Mouse (Mus musculus) heart, postnatal 0 days (tissue): ENCODE measurements around the gene Igsf9b. TPM values are rescaled to one million over a fixed set of nuclear protein-coding genes. Genes with fewer than 3 reads are reported as not detected.

Experiments
- ATAC-seq: fragments of 200-750 bp; cut with Nextera tagmentation; 2 replicates; pipeline ENCODE4 v1.8.0; 2017; ENCODE audit warnings: low read depth, moderate number of reproducible peaks, moderate library complexity; ENCODE audit not compliant: insufficient read depth
- DNase-seq: peaks from one replicate; pipeline ENCODE4 v3.0.0-alpha.2; 2016; ENCODE audit warnings: low spot score
- H3K27ac ChIP-seq: fragments of 300-500 bp; sonication (generic); 2 replicates; pipeline ENCODE4 v1.5.1; 2014; ENCODE audit warnings: low read depth, mild to moderate bottlenecking
- H3K27me3 ChIP-seq: fragments of 300-500 bp; sonication (generic); 2 replicates; pipeline ENCODE4 v1.6.1; 2014; ENCODE audit warnings: low read length, mixed read lengths; ENCODE audit not compliant: control insufficient read depth, insufficient read depth
- H3K36me3 ChIP-seq: fragments of 300-500 bp; sonication (generic); replicated peaks from 2 replicates; pipeline ENCODE4 v1.6.1; 2014; ENCODE audit warnings: low read length, mixed read lengths; ENCODE audit not compliant: control insufficient read depth, insufficient read depth
- H3K4me1 ChIP-seq: fragments of 300-500 bp; sonication (generic); 2 replicates; pipeline ENCODE4 v1.6.1; 2014; ENCODE audit warnings: antibody characterized with exemption; ENCODE audit not compliant: control insufficient read depth, insufficient read depth
- H3K4me2 ChIP-seq: fragments of 300-500 bp; sonication (generic); 2 replicates; pipeline ENCODE4 v1.6.1; 2014; ENCODE audit warnings: low read depth, mild to moderate bottlenecking, low read length, moderate library complexity
- H3K4me3 ChIP-seq: fragments of 300-500 bp; sonication (generic); 2 replicates; pipeline ENCODE4 v1.5.1; 2014; ENCODE audit warnings: low read depth, low read length
- H3K9ac ChIP-seq: fragments of 300-500 bp; sonication (generic); replicated peaks from 2 replicates; pipeline ENCODE4 v1.6.1; 2014; ENCODE audit warnings: low read depth, low read length, mixed read lengths
- H3K9me3 ChIP-seq: fragments of 300-500 bp; sonication (generic); replicated peaks from 2 replicates; pipeline ENCODE4 v1.6.1; 2016; ENCODE audit warnings: low read length; ENCODE audit not compliant: control insufficient read depth
- CTCF ChIP-seq: IDR thresholded peaks from 2 replicates; pipeline ENCODE4 v1.5.1; 2016; ENCODE audit warnings: antibody characterized with exemption, control low read depth, low read depth
- EP300 ChIP-seq: IDR thresholded peaks from 2 replicates; pipeline ENCODE4 v1.6.1; 2016; ENCODE audit warnings: antibody characterized with exemption, low read depth
- WGBS: fragments of 180-500 bp; shearing (Covaris S2); extraction: QIAGEN DNeasy Blood & Tissue Kit; methylation state at CpG from one replicate; pipeline ENCODE4 v1.1.7; 2014; 5-methylcytosine and 5-hydroxymethylcytosine counted together
- polyA plus RNA-seq: library from polyadenylated mRNA; unstranded; fragments of >200 nt; fragmentation: Nextera tagmentation; extraction: Ambion mirVana; gene quantifications from 2 replicates; pipeline ENCODE4 v1.2.1, GENCODE M21; 2015
- total RNA-seq: library from RNA; depleted of rRNA; stranded (reverse); fragments of >200 nt; gene quantifications from 2 replicates; pipeline ENCODE4 v1.2.3, GENCODE M21; 2014; ENCODE audit warnings: low replicate concordance

Gene Igsf9b
- total and polyA plus RNA-seq, 2 experiments from 2014 or later: 2.8 to 6.0 TPM

DNA sequence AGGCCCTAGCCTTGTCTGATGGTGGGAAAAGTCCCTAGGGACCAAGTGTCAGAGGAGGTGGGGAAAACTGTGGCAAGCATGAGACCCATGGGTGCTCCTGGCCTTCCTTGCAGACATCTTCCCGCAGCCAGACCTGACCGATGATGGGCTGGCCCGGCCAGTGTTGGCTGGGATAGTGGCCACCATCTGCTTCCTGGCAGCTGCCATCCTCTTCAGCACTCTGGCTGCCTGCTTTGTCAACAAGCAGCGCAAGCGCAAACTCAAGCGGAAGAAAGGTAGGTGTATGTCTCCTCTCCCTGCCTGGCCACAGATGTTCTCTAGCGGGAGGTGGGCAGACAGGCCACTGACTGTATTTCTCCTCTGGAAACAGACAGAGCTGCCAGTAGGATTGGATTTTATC is 32.5 kb downstream of the Igsf9b start:
- 92% methylated on average over 7 of the region's 7 CpGs for WGBS

DNA sequence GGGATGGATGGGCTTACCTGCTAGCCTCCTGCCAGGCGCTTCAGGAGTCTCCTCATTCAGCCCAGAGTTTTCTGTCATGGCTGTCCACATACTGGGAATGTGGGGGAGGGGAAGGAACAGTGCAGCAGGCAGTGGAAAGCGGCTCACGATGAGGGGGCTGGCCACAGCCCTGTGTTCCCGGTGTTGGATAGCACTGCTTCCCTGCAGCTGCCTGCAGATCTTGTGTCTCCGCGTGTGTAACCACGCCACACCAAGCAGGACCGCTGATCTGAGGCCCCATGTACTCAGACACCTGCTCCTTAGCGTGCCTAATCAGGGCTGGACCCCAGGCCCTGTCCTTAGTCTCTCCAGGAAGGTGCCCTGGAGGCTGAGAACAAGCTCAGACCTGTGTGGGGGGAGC is 35.9 kb downstream of the Igsf9b start:
- H3K4me3 ChIP-seq: no peak overlapping the region
- no peaks in the 10 kb centered on the region for H3K27me3 ChIP-seq
- no peak overlapping the region for H3K4me2 ChIP-seq
- no peak overlapping the region for H3K9ac ChIP-seq
- no peaks in the 10 kb centered on the region for H3K36me3 ChIP-seq
- ATAC-seq: no peak
- H3K27ac ChIP-seq: no peak overlapping the region
- whole genome bisulfite sequencing: 70% methylated on average over 9 of the region's 9 CpGs
- TF ChIP-seq EP300 (no peak), CTCF (no peak)
- H3K9me3 ChIP-seq: no peaks in the 10 kb centered on the region
- no peaks in the 10 kb centered on the region for H3K4me1 ChIP-seq
- no peak for DNase-seq

More for the DNA sequence above, 32.5 kb downstream of the Igsf9b start:
- Histone ChIP-seq H3K27me3 (no peaks in the 10 kb centered on the region), H3K4me2 (no peak overlapping the region), H3K36me3 (no peaks in the 10 kb centered on the region), H3K4me1 (no peaks in the 10 kb centered on the region), H3K27ac (no peak overlapping the region), H3K9me3 (no peaks in the 10 kb centered on the region), H3K4me3 (no peak overlapping the region), H3K9ac (no peak overlapping the region)
- TF ChIP-seq EP300 (no peak), CTCF (no peak)
- ATAC-seq (no peak), DNase-seq (no peak)

DNA sequence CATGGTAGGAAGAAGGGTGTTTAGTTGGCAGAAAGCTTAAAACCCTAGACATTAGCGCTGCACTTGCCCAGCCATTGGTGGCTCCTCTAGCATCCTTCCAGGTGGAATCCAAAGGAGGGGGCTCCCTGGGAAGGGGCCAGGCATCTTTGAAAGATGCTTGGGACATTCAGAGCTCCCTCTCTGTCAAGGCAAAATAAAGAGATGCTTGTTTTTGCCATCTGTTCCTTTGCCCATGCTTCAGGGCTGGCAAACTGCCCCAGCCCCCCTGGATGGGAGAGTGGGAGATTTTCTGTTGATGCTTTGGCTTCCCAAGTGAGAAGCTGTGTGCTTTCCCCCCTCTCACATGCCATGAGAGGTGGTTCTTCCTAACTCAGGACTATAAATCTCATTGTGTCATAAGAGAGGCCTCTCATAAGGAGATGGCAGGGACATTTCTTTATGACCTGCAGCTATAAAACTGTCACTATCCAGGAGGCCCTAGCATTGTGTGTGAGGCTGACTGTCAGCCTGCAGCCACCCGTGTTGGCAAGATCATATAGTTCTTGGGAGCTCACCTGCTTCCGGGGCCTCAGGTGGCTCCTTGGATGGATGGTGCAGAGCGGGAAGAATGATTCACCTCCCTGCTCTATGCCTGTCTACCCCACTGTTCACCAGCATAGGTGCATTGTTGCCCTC is 38.1 kb downstream of the Igsf9b start:
- no peak overlapping the region for H3K9ac ChIP-seq
- no peaks in the 10 kb centered on the region for H3K4me1 ChIP-seq
- 84% methylated on average over 4 of the region's 4 CpGs for WGBS
- ATAC-seq: no peak
- no peak overlapping the region for H3K27ac ChIP-seq
- no peak for TF ChIP-seq CTCF
- no peak for TF ChIP-seq EP300
- H3K36me3 ChIP-seq: no peaks in the 10 kb centered on the region
- no peak overlapping the region for H3K4me3 ChIP-seq
- no peak for DNase-seq
- no peaks in the 10 kb centered on the region for H3K27me3 ChIP-seq
- H3K4me2 ChIP-seq: no peak overlapping the region
- H3K9me3 ChIP-seq: no peaks in the 10 kb centered on the region

DNA sequence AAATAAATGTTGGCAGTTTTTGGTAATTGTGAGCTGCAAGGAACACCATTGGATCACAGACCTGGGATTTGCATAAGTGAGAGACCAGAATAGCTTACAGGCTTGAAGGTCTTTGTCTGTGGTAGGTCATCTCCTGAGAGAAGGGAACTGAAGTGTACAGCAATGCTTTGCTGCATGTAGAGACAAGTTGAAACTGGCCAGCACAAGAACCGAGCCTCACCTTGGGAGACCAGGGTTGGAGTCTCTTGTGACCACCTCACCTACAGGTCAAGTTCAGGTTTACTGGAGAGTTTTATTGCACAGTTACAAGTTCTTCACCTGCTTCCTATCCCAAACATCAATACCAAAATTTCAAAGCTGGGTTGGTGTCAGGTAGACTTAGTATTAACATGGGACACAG is 40.2 kb downstream of the Igsf9b start:
- no peak overlapping the region for H3K4me2 ChIP-seq

DNA sequence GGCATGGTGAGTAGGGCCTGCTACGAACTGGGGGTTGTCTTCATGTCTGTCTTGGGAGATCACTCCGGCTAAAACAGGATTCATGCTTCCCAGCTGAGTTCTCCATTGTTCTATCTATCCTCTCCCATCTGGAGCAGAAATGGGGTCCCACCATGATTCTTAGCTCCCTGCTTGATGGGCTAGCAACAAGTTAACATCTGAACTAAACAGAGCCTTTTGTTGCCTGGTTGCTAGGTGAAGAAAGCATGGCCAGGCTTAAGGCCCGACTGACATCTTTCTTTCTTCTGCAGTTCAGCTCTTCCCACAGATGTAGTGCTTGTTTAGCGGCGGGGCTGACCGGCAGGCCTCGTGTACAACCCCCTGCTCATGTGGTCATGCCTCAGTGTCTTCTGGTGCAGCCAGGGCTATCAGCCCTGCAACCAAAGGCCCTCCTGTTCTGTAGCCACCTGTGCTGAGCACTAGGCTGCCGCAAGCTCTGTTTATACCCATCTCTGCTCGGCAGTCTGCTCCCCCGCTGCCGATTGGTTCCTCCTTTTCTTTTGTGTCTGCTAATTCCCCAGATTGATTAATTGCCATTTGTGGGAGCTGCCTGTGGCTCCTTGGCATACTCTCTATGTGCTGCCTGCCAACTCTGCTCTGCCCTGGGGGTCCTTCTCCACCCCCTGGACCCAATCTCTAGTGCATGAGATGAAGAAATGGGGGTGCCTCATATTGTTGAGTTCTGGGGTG is 47.7 kb downstream of the Igsf9b start:
- H3K4me3 ChIP-seq: no peak overlapping the region
- no peak overlapping the region for H3K4me2 ChIP-seq
- H3K9ac ChIP-seq: no peak overlapping the region
- H3K36me3 ChIP-seq: no peaks in the 10 kb centered on the region
- DNase-seq (no peak), ATAC-seq (no peak)
- H3K27me3 ChIP-seq: no peaks in the 10 kb centered on the region
- no peaks in the 10 kb centered on the region for H3K9me3 ChIP-seq
- no peak for TF ChIP-seq EP300
- no peak for TF ChIP-seq CTCF
- H3K4me1 ChIP-seq: no peaks in the 10 kb centered on the region
- H3K27ac ChIP-seq: no peak overlapping the region
- WGBS: 83% methylated on average over 11 of the region's 11 CpGs

More for the DNA sequence above, 40.2 kb downstream of the Igsf9b start:
- H3K9ac ChIP-seq: no peak overlapping the region
- TF ChIP-seq CTCF (no peak), EP300 (no peak)
- 83% methylated on average over 1 of the region's 1 CpGs for WGBS
- DNase-seq (no peak), ATAC-seq (no peak)
- no peak overlapping the region for H3K27ac ChIP-seq
- H3K4me1 ChIP-seq: no peaks in the 10 kb centered on the region
- no peak overlapping the region for H3K4me3 ChIP-seq
- no peaks in the 10 kb centered on the region for H3K9me3 ChIP-seq
- no peaks in the 10 kb centered on the region for H3K36me3 ChIP-seq
- no peaks in the 10 kb centered on the region for H3K27me3 ChIP-seq
